Mouse (Mus musculus) kidney, postnatal 25 days (tissue): Measurements from ENCODE around the gene Rbm6.

Source experiments
- DNase-seq, 2 experiments: peaks; one replicate each; pipeline ENCODE4 v3.0.0; 2021; ENCODE audit warnings: mixed read lengths in 2 of 2

The Rbm6 gene

GRCm38 (mm10) chr9:107873137-107873536, at the start of gene Rbm6:
Rbm6 (minus strand) TSS chr9:107873237.
- no peak for DNase-seq

- DNase-seq: no peak
Observed at GRCm38 (mm10) chr9:107919441-107919840, 46.4 kb upstream of the Rbm6 start.

- DNase-seq: no peak
Observed at GRCm38 (mm10) chr9:107918884-107919283, 45.8 kb upstream of the Rbm6 start.

DNA sequence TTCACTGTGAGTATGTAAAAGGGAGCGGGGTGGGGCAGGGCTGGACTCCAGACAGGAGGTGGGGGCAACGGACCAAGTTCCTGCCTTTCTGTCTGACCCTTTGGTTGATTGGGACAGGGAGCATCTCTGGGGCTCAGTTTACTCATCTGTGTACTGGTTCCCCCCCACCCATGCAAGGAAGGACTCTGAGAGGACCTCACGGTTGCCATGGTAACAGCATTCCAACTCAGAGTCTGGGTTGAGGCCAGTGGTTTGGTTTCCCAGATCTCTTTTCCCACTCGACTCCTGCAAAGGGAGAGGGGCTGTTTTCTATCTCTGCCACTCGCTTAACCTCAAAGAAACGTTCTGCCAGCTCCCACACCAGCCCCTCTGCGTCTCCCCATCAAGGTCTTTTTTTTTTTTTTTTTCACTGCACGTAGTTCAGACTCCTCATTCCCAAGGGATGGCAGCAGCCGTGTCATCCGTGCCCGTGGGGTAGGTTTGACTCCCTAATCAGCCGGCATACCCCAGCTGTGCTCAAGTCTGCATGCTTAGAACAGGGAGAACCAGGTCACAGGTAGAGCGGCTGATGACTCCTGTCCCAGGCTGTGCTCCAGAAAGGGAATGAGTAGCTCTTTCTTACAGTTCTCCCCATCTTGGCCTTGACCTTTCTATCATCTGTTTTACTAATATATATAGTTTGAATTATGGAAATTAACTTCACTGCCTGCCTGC, 45.0 kb upstream of the Rbm6 start:
- no peak for DNase-seq

DNA sequence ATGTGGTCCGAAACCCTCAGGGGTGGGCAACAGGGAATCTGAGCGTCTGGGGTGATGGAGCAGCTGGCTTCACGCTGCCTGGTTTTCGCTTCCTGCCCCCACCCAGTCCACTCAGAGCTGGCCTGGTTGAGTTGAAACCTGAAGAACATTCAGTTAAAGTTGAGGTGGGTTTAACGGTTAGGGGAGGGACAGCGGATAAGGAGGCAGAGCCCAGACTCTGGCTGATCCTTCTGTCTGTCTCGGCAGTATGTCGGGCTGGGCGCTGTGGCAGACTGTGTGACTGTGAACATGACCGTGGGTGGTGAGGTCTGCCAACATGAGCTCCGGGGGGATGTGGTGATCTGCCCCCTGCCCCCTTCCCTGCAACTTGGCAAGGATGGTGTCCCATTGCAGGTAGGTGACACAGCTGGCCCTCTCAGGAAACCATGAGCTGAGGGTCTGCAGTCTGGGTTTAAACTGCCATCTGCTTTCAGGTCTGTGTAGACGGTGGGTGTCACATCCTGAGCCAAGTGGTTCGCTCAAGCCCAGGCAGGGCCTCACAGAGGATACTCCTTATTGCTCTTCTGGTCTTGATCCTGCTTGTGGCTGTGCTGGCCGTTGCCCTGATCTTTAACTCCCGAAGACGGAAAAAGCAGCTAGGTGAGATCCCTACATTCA, 41.9 kb upstream of the Rbm6 start:
- DNase-seq: no peak

- DNase-seq: no peak
Observed at GRCm38 (mm10) chr9:107910025-107910769, 37.2 kb upstream of the Rbm6 start.

- DNase-seq: no peak
Observed at GRCm38 (mm10) chr9:107908410-107909158, 35.5 kb upstream of the Rbm6 start.

DNA sequence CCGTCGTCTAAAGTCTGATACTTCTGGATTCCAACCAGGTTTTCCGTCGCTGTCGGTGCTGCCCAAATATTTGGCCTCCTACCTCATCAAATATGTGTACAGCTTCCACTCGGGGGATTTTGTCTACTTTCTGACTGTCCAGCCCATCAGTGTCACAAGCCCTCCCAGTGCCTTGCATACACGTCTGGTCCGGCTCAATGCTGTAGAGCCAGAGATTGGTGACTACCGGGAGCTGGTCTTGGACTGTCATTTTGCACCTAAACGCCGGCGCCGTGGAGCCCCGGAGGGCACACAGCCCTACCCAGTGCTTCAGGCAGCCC, 34.7 kb upstream of the Rbm6 start:
- DNase-seq: no peak

- no peak for DNase-seq
Observed at GRCm38 (mm10) chr9:107906967-107907800, 34.1 kb upstream of the Rbm6 start.

DNA sequence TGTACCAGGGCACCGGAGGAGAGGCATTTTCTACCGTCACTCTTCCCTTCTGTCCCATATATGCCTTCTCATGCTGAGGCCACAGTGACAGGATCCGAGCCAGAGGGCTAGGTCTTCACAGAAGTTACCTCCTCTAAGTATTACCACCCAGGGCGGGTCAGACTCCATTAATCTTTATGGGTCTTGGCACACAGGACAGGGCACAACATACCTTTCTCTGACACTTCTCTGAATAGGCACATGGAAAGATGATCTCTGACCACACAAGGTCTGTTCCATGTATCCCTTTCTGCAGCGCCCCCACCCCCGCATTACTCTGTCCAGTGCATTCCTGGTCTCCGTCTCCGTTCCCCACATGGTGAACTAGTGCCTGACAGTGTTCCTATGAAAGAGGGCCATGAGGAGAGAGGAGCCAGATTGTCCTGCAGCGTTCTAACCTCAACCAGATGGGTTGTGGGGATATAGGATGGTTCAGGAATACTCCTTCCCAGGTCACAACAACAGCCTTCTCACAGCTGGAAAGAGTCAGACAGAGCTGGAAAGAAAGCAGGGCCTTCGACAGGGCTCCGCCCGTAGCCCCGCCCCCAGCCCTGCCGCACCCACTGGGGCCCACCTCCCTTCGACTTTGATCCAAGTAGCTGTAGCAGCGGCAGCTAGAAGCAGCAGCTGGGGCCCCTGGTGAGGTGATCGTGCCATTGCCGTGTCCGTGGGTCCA, 33.4 kb upstream of the Rbm6 start, which contains the start of gene Mst1r:
TSS of gene Mst1r (plus strand) at position 622 of the 715 bp plus-strand sequence.
- peak; percentile 84 to 90 for DNase-seq

GRCm38 (mm10) chr9:107904726-107905125, 31.7 kb upstream of the Rbm6 start:
- DNase-seq: peak; percentile 84 to 91

- no peak for DNase-seq
Observed at GRCm38 (mm10) chr9:107901627-107901914, 28.5 kb upstream of the Rbm6 start.

GRCm38 (mm10) chr9:107900840-107901626, 28.0 kb upstream of the Rbm6 start:
- DNase-seq: peak; percentile 71 to 82

DNA sequence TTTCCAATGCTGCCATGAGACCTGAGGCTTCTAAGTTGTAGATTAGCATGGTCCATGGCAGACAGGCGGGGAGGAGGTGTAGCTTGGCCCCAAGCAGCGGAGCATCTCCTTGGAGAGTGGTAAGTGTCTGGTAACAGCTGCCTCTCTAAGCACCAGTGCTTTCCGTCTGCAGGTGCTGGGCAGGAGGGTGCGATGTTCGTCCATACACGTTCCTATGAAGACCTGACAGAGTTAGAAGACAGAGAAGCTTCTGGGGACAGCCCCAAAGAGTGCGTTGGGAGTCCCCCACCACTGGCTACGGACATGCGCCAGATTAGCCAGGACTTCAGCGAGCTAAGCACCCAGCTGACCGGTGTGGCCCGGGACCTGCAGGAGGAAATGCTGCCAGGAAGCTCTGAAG, 26.8 kb upstream of the Rbm6 start:
- DNase-seq: no peak

GRCm38 (mm10) chr9:107898563-107898962, 25.5 kb upstream of the Rbm6 start:
- no peak for DNase-seq

DNA sequence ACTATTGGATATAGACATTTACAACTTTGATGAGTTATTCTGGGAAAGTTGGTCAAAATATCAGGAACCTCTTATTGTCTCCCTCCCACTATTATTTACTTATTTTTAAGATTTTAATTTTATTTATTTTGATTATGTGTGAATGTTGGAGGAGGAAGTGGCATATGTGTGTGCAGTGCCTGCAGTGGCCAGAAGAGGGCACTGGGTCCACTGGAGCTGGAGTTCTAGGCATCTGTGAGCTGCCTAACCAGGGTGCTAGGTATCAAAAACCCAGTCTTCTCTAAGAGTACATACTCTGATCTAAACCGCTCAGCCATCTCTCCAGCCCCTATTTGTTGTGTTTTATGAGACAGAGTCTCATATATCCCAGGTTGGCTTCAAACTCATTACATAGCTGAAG, 18.0 kb upstream of the Rbm6 start:
- DNase-seq: no peak

GRCm38 (mm10) chr9:107890260-107890659, 17.2 kb upstream of the Rbm6 start:
- no peak for DNase-seq

GRCm38 (mm10) chr9:107888267-107888850, 15.3 kb upstream of the Rbm6 start:
- peak; percentile 23 to 58 for DNase-seq

GRCm38 (mm10) chr9:107887804-107888266, 14.8 kb upstream of the Rbm6 start, which contains the start of gene Mon1a:
Mon1a (plus strand) TSS chr9:107888151.
- peak; percentile 92 to 97 for DNase-seq

- DNase-seq: no peak
Observed at GRCm38 (mm10) chr9:107880411-107880810, 7.4 kb upstream of the Rbm6 start.
